Mouse (Mus musculus): ENCODE data around the gene Olfr655. TPM values are rescaled to one million over a fixed set of nuclear protein-coding genes. Genes with fewer than 3 reads are reported as not detected.

Gene Olfr655
- not detected in 2 replicates for polyA plus RNA-seq (2015; fragmentation: Nextera tagmentation; extraction: Ambion mirVana)

DNA sequence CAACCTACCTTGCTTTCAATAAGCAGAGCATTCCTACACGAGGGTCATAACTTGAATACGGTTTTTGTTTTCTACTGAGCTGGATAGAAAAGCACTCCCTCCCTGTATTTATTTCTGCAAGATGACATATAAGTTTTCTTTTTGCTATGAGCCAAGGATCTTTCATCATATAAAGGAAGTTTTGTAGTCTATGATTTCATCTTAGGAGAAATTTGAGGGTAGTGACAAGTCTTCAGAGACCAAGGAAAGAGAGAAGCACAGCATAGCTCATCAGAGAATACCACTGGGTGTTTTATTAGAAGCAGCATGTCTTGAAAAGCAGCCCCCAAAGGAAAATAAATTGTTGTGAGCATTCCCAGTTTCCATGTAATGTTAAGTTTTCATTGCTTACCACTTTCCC lies at the start of gene Olfr655:
TSS of gene Olfr655 (minus strand) at position 101 of the 400 bp plus-strand sequence.

DNA sequence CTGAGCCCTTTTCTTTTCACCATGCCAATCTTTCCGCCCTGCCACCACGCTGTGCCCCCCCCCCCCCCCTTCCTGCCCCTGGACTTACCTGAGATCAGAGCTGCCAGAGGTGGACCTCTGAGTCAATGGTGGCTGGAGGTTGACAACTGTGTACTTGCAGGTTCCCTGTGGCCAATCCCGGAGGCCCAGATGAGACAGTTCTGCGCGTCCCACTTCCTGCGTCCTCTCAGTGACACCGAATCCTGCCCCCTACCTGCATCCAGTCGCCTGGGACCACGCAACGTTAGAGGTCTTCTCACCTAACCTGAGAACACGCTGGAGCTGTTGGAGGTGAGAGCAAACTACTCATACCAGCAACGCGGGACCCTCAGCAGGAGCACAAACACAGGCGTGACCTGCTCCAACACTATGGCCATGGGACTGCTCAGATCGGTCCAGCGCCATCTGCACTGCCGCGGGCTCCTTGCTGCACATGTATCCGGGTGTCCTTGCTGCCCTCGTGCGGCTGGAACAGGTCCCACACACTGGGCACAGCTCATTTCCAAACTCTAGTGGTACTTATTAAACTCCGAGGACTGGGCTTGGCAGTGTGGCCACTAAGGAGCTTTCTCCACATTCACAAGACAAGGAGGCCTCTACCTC lies 45.4 kb upstream of the Olfr655 start, which contains the start of gene Olfr658:
TSS of gene Olfr658 (minus strand) at position 465 of the 642 bp plus-strand sequence.

DNA sequence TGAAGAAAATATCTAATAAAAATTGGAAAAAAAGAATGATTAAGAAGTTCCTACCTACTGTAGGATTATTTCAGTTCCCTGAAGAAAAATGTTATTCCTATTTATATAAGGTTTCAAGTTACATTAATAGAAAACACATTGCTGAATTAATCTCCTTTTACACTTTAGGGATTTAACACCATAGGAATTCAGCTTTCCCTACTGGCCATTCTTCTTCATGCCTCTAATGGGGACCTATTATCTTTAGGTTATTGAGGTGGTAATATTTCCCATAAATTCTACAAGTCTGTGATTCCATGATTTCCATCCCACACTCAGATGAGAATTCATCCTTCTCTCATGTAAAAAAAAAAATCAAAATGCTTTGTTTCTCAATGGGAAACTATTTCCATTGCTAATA lies 22.9 kb upstream of the Olfr655 start, which contains the start of gene Olfr657:
TSS of gene Olfr657 (plus strand) at position 301 of the 400 bp plus-strand sequence.

DNA sequence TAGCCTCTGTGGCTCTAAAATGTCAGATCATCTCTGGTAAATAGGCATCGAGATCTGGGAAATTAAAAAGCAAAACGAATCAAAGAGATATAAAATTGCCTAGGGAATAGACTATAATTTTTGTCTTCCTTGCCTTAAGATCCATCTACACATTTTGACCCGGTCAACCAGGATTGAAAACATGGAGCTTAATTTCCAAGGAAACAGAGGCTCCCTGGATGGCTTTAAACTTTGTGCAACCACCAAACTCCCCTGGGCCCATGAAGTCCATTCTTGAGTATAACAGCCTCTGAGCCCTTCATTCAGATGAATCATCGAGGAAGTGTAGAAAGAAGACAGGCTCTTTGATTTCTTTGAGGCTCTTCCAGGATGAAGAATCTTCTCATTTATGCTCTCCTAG lies 12.1 kb upstream of the Olfr655 start, which contains the start of gene Olfr656:
TSS of gene Olfr656 (plus strand) at position 301 of the 400 bp plus-strand sequence.

DNA sequence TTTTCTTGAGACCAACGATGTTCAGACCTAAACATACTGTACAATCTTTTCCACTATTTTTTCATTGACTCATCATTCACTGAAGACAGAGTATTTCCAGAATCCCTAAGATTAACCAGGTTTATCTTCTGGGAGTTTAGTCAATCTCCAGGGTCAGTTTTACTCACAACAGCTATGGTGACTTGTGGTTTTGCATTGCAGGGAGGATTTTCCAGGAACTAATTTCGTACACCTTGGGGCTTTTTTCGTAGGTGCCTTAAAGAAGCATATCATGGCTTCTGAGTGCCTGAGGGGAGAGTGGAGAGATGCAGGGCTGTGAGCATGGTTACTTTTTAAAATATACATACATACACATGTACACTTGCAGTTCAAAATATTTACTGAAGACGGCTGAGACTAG lies 14.9 kb downstream of the Olfr655 start, which contains the start of gene Olfr654:
TSS of gene Olfr654 (plus strand) at position 301 of the 400 bp plus-strand sequence.

DNA sequence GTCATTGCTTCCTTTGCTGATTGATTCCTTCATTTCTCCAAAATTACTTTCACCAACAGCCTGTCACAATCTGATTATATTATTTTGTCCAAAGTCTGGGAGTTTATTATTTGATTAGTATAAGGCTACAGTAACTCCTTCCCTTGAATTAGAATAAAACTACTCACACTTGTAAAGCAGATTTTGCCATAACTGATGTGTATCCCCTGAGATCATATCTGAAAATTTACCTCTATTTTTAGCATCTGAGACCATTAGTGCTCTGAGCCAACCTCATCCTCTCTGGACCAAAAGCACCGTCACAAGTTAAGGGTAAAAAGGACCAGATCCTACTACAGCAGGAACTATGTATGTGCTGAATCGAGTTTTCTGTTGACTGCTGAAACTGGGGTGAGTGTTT lies 24.6 kb downstream of the Olfr655 start, which contains the start of gene Olfr653:
TSS of gene Olfr653 (plus strand) at position 301 of the 400 bp plus-strand sequence.

DNA sequence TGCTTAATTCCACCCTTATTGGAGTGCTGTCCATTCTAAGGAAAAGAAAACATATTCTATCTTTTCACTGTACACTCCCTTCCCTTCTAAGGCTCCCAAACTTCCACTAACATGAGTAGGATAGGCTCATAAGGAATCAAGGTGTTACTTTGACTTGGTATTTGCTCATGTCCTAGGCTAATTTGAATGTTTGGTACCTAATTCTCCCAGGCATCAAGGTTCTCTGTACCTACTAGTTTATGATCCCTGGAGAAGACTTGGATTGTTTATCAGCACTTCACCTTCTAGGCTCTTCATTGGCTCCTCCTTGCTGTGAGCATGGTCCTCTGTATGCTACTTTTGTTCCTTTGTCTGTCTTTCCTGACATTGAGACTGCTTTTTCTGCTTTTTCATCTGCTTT lies 41.0 kb downstream of the Olfr655 start, which contains the start of gene Olfr652:
TSS of gene Olfr652 (plus strand) at position 301 of the 400 bp plus-strand sequence.

DNA sequence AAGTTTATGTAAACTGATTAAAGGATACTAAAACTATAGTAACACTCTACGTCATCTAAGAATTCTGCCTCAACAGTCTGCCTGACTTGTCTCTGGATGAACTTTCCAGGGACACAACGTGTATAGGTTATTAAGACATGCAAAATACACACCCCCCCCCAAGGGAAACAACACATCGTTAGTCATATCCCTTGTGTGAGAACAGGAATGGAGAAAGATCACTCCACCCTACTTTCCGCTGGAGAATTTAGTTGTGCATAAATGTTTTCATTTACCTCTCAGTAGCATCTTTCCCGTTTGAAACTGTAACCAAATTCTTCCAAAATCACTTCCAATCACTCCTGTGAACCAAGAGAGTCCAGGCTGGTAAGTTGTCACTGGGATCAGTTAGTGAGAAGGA lies 51.7 kb downstream of the Olfr655 start, which contains the start of gene Olfr651:
TSS of gene Olfr651 (plus strand) at position 301 of the 400 bp plus-strand sequence.

Other genes with a start within 250 kb of the Olfr655 start
- 4.2 and 5.0 TPM in 2 replicates for gene Trim12c, start 248.4 kb downstream of the Olfr655 start, polyA plus RNA-seq (2015; fragmentation: Nextera tagmentation; extraction: Ambion mirVana)
- 0.69 and 0.73 TPM in 2 replicates for gene Trim30b, start 231.9 kb downstream of the Olfr655 start, polyA plus RNA-seq (2015; fragmentation: Nextera tagmentation; extraction: Ambion mirVana)
- gene Trim30c, start 200.9 kb downstream of the Olfr655 start, polyA plus RNA-seq (2015; fragmentation: Nextera tagmentation; extraction: Ambion mirVana): 0.12 and 0.60 TPM in 2 replicates
- gene Trim30a, start 136.6 kb downstream of the Olfr655 start, polyA plus RNA-seq (2015; fragmentation: Nextera tagmentation; extraction: Ambion mirVana): 4.2 and 7.9 TPM in 2 replicates
- 4.2 and 7.8 TPM in 2 replicates for gene Trim30d, start 93.9 kb downstream of the Olfr655 start, polyA plus RNA-seq (2015; fragmentation: Nextera tagmentation; extraction: Ambion mirVana)
- gene Olfr651, start 51.6 kb downstream of the Olfr655 start, polyA plus RNA-seq (2015; fragmentation: Nextera tagmentation; extraction: Ambion mirVana): not detected in 2 replicates
- not detected in 2 replicates for gene Olfr652, start 40.9 kb downstream of the Olfr655 start, polyA plus RNA-seq (2015; fragmentation: Nextera tagmentation; extraction: Ambion mirVana)
- gene Olfr653, start 24.5 kb downstream of the Olfr655 start, polyA plus RNA-seq (2015; fragmentation: Nextera tagmentation; extraction: Ambion mirVana): not detected in 2 replicates
- not detected in 2 replicates for gene Olfr654, start 14.8 kb downstream of the Olfr655 start, polyA plus RNA-seq (2015; fragmentation: Nextera tagmentation; extraction: Ambion mirVana)
- not detected in 2 replicates for gene Olfr656, start 12.2 kb upstream of the Olfr655 start, polyA plus RNA-seq (2015; fragmentation: Nextera tagmentation; extraction: Ambion mirVana)
- gene Olfr657, start 23.0 kb upstream of the Olfr655 start, polyA plus RNA-seq (2015; fragmentation: Nextera tagmentation; extraction: Ambion mirVana): not detected in 2 replicates
- not detected in 2 replicates for gene Olfr658, start 45.5 kb upstream of the Olfr655 start, polyA plus RNA-seq (2015; fragmentation: Nextera tagmentation; extraction: Ambion mirVana)
- gene Olfr659, start 65.0 kb upstream of the Olfr655 start, polyA plus RNA-seq (2015; fragmentation: Nextera tagmentation; extraction: Ambion mirVana): not detected in 2 replicates
- not detected in 2 replicates for gene Olfr661, start 84.7 kb upstream of the Olfr655 start, polyA plus RNA-seq (2015; fragmentation: Nextera tagmentation; extraction: Ambion mirVana)
- not detected in 2 replicates for gene Usp17le, start 175.7 kb upstream of the Olfr655 start, polyA plus RNA-seq (2015; fragmentation: Nextera tagmentation; extraction: Ambion mirVana)
- gene Usp17lb, start 240.8 kb upstream of the Olfr655 start, polyA plus RNA-seq (2015; fragmentation: Nextera tagmentation; extraction: Ambion mirVana): not detected in 2 replicates

All from adrenal gland, postnatal 0 days (tissue).